Mouse (Mus musculus) bone marrow, adult 2 months (tissue): ENCODE results near the gene 4930523C07Rik.

Experiments
- CTCF ChIP-seq: fragments of 200-500 bp; IDR thresholded peaks from 2 replicates; pipeline ENCODE4 v1.5.1; 2011; ENCODE audit warnings: low read length, control low read depth; ENCODE audit not compliant: control insufficient read depth, insufficient read depth
- POLR2A ChIP-seq: fragments of 200-500 bp; IDR thresholded peaks from 2 replicates; pipeline ENCODE4 v1.6.1; 2011; ENCODE audit warnings: low read depth, mild to moderate bottlenecking, control low read depth, low read length, borderline replicate concordance; ENCODE audit not compliant: control insufficient read depth

- TF ChIP-seq CTCF (no peak), POLR2A (no peak)
These were observed 13.5 kb downstream of the 4930523C07Rik start for GRCm38 (mm10) chr1:160057657-160058056.
